Mouse (Mus musculus) bone marrow, adult 2 months (tissue): ENCODE measurements around the gene Gpld1.
"Not testable (repeated sequence)": the region's sequence is repeated elsewhere in the genome, so short reads cannot be mapped to it uniquely, and the experiment has no call there.

ENCODE experiments used
- CTCF ChIP-seq: fragments of 200-500 bp; IDR thresholded peaks from 2 replicates; pipeline ENCODE4 v1.5.1; 2011; ENCODE audit warnings: low read length, control low read depth; ENCODE audit not compliant: control insufficient read depth, insufficient read depth
- POLR2A ChIP-seq: fragments of 200-500 bp; IDR thresholded peaks from 2 replicates; pipeline ENCODE4 v1.6.1; 2011; ENCODE audit warnings: low read depth, mild to moderate bottlenecking, control low read depth, low read length, borderline replicate concordance; ENCODE audit not compliant: control insufficient read depth

- TF ChIP-seq POLR2A, CTCF: not testable (repeated sequence)
These were observed 28.8 kb downstream of the Gpld1 start for GRCm38 (mm10) chr13:24971776-24972175.
